Mouse (Mus musculus) bone marrow, adult 2 months (tissue): Measurements from ENCODE around the gene Nova2. TPM values are rescaled to one million over a fixed set of nuclear protein-coding genes. Genes with fewer than 3 reads are reported as not detected.

ENCODE experiments used
- H3K27ac ChIP-seq: fragments of 200-500 bp; 2 replicates; pipeline ENCODE4 v1.5.1; 2012; ENCODE audit warnings: low read depth, mild to moderate bottlenecking, control low read depth, inconsistent platforms, low read length; ENCODE audit not compliant: control insufficient read depth, poor library complexity, insufficient read depth
- H3K4me1 ChIP-seq: fragments of 200-500 bp; 2 replicates; pipeline ENCODE4 v1.6.1; 2011; ENCODE audit warnings: low read length; ENCODE audit not compliant: control insufficient read depth, insufficient read depth
- H3K4me3 ChIP-seq: fragments of 200-500 bp; replicated peaks from 2 replicates; pipeline ENCODE3; 2011; ENCODE audit warnings: mild to moderate bottlenecking, low read depth, low read length, control low read depth; ENCODE audit not compliant: control insufficient read depth
- CTCF ChIP-seq: fragments of 200-500 bp; IDR thresholded peaks from 2 replicates; pipeline ENCODE4 v1.5.1; 2011; ENCODE audit warnings: low read length, control low read depth; ENCODE audit not compliant: control insufficient read depth, insufficient read depth
- POLR2A ChIP-seq: fragments of 200-500 bp; IDR thresholded peaks from 2 replicates; pipeline ENCODE4 v1.6.1; 2011; ENCODE audit warnings: low read depth, mild to moderate bottlenecking, control low read depth, low read length, borderline replicate concordance; ENCODE audit not compliant: control insufficient read depth
- WGBS: fragments of 180-500 bp; shearing (Covaris S2); methylation state at CpG from one replicate; pipeline ENCODE4 v1.1.7; 2018; 5-methylcytosine and 5-hydroxymethylcytosine counted together
- polyA plus RNA-seq: library from polyadenylated mRNA; stranded (reverse); fragments of >200 nt; gene quantifications from 2 replicates; pipeline ENCODE4 v1.2.4, GENCODE M21; 2011; ENCODE audit warnings: low replicate concordance; ENCODE audit not compliant: missing spikeins, insufficient read depth, insufficient read length

Nova2 gene
- polyA plus RNA-seq, 1 experiment: 0.35 TPM

- H3K4me1 ChIP-seq: no peaks in the 10 kb centered on the region
- no peak for TF ChIP-seq POLR2A
- no peak for TF ChIP-seq CTCF
- H3K4me3 ChIP-seq: no peak overlapping the region
- H3K27ac ChIP-seq: no peak overlapping the region
- 62% methylated on average over 4 of the region's 4 CpGs for WGBS
Measured at GRCm38 (mm10) chr7:18916254-18916653, 9.4 kb upstream of the Nova2 start.

- Histone ChIP-seq H3K27ac (no peak overlapping the region), H3K4me1 (no peaks in the 10 kb centered on the region), H3K4me3 (no peak overlapping the region)
- WGBS: 76% methylated on average over 3 of the region's 3 CpGs
- TF ChIP-seq POLR2A (no peak), CTCF (no peak)
Measured at GRCm38 (mm10) chr7:18917931-18918330, 7.8 kb upstream of the Nova2 start.

GRCm38 (mm10) chr7:18921069-18921468 lies 4.6 kb upstream of the Nova2 start:
- WGBS: 5% methylated on average over 12 of the region's 12 CpGs
- H3K4me1 ChIP-seq: no peaks in the 10 kb centered on the region
- no peak for TF ChIP-seq CTCF
- TF ChIP-seq POLR2A: no peak
- H3K4me3 ChIP-seq: no peak overlapping the region
- no peak overlapping the region for H3K27ac ChIP-seq

GRCm38 (mm10) chr7:18922807-18923206 lies 2.9 kb upstream of the Nova2 start:
- WGBS: 58% methylated on average over 5 of the region's 5 CpGs
- Histone ChIP-seq H3K4me3 (no peak overlapping the region), H3K4me1 (no peaks in the 10 kb centered on the region), H3K27ac (no peak overlapping the region)
- TF ChIP-seq CTCF (no peak), POLR2A (no peak)

- Histone ChIP-seq H3K4me1 (no peaks in the 10 kb centered on the region), H3K4me3 (no peak overlapping the region), H3K27ac (no peak overlapping the region)
- TF ChIP-seq CTCF: no peak
- TF ChIP-seq POLR2A: no peak
- 80% methylated on average over 11 of the region's 11 CpGs for WGBS
Measured at GRCm38 (mm10) chr7:18923267-18923666, 2.4 kb upstream of the Nova2 start.

GRCm38 (mm10) chr7:18923711-18924191 lies 1.9 kb upstream of the Nova2 start:
- Histone ChIP-seq H3K4me3 (no peak overlapping the region), H3K4me1 (no peaks in the 10 kb centered on the region; the same call in 1 of the 2 replicates), H3K27ac (no peak overlapping the region)
- 50% methylated on average over 4 of the region's 4 CpGs for whole genome bisulfite sequencing
- no peak for TF ChIP-seq CTCF
- TF ChIP-seq POLR2A: no peak

- no peak overlapping the region for H3K27ac ChIP-seq
- H3K4me1 ChIP-seq: no peaks in the 10 kb centered on the region; the same call in 1 of the 2 replicates
- no peak overlapping the region for H3K4me3 ChIP-seq
- 28% methylated on average over 8 of the region's 8 CpGs for WGBS
- no peak for TF ChIP-seq POLR2A
Measured at GRCm38 (mm10) chr7:18924321-18924720, 1.4 kb upstream of the Nova2 start.

- Histone ChIP-seq H3K27ac (no peak overlapping the region), H3K4me1 (no peaks in the 10 kb centered on the region; the same call in 1 of the 2 replicates), H3K4me3 (no peak overlapping the region)
- 8% methylated on average over 38 of the region's 42 CpGs for WGBS
- TF ChIP-seq POLR2A: no peak
- TF ChIP-seq CTCF: no peak
Measured at GRCm38 (mm10) chr7:18926041-18926790, 528 bp downstream of the Nova2 start.
